Mouse (Mus musculus) c-Kit-negative CD71-positive TER-119-positive erythroid progenitor cells, embryonic 14.5 days (primary cell): ENCODE data around the gene 3110082I17Rik.

ENCODE experiments used
- DNase-seq: peaks from one replicate; pipeline ENCODE4 v3.0.0-alpha.2; 2013; ENCODE audit warnings: low read depth, low spot score

3110082I17Rik gene

GRCm38 (mm10) chr5:139423026-139423865 lies 37.1 kb downstream of the 3110082I17Rik start, which contains the start of gene Gper1:
Gene Gper1, plus strand, starts transcription at chr5:139423151.
- no peak for DNase-seq

- DNase-seq: no peak
Measured at GRCm38 (mm10) chr5:139418633-139419032, 41.7 kb downstream of the 3110082I17Rik start.

GRCm38 (mm10) chr5:139418110-139418509 lies 42.2 kb downstream of the 3110082I17Rik start:
- DNase-seq: no peak

- no peak for DNase-seq
Measured at GRCm38 (mm10) chr5:139417480-139417879, 42.8 kb downstream of the 3110082I17Rik start.

- no peak for DNase-seq
Measured at GRCm38 (mm10) chr5:139416942-139417341, 43.4 kb downstream of the 3110082I17Rik start.

- DNase-seq: no peak
Measured at GRCm38 (mm10) chr5:139415001-139415400, 45.3 kb downstream of the 3110082I17Rik start.

- DNase-seq: no peak
Measured at GRCm38 (mm10) chr5:139413545-139413944, 46.8 kb downstream of the 3110082I17Rik start.

- no peak for DNase-seq
Measured at GRCm38 (mm10) chr5:139411665-139412314, 48.5 kb downstream of the 3110082I17Rik start.

GRCm38 (mm10) chr5:139411117-139411516 lies 49.2 kb downstream of the 3110082I17Rik start:
- no peak for DNase-seq

GRCm38 (mm10) chr5:139410056-139410455 lies 50.3 kb downstream of the 3110082I17Rik start:
- no peak for DNase-seq

- no peak for DNase-seq
Measured at GRCm38 (mm10) chr5:139409412-139409811, 50.9 kb downstream of the 3110082I17Rik start.

- no peak for DNase-seq
Measured at GRCm38 (mm10) chr5:139408511-139408910, 51.8 kb downstream of the 3110082I17Rik start.

- DNase-seq: no peak
Measured at GRCm38 (mm10) chr5:139407121-139407885, 53.0 kb downstream of the 3110082I17Rik start.

- no peak for DNase-seq
Measured at GRCm38 (mm10) chr5:139405953-139406352, 54.4 kb downstream of the 3110082I17Rik start.

GRCm38 (mm10) chr5:139405478-139405877 lies 54.8 kb downstream of the 3110082I17Rik start:
- DNase-seq: no peak

GRCm38 (mm10) chr5:139404801-139405401 lies 55.4 kb downstream of the 3110082I17Rik start, which contains the start of gene C130050O18Rik:
Gene C130050O18Rik, plus strand, starts transcription at chr5:139405280.
- DNase-seq: no peak

GRCm38 (mm10) chr5:139403692-139404260 lies 56.6 kb downstream of the 3110082I17Rik start:
- DNase-seq: no peak

- no peak for DNase-seq
Measured at GRCm38 (mm10) chr5:139402106-139402505, 58.2 kb downstream of the 3110082I17Rik start.

- DNase-seq: no peak
Measured at GRCm38 (mm10) chr5:139399991-139400390, 60.3 kb downstream of the 3110082I17Rik start.

GRCm38 (mm10) chr5:139398786-139399185 lies 61.5 kb downstream of the 3110082I17Rik start:
- no peak for DNase-seq
